8 mouse cellular contexts compared by ENCODE assay signal in the genomic region with DNA sequence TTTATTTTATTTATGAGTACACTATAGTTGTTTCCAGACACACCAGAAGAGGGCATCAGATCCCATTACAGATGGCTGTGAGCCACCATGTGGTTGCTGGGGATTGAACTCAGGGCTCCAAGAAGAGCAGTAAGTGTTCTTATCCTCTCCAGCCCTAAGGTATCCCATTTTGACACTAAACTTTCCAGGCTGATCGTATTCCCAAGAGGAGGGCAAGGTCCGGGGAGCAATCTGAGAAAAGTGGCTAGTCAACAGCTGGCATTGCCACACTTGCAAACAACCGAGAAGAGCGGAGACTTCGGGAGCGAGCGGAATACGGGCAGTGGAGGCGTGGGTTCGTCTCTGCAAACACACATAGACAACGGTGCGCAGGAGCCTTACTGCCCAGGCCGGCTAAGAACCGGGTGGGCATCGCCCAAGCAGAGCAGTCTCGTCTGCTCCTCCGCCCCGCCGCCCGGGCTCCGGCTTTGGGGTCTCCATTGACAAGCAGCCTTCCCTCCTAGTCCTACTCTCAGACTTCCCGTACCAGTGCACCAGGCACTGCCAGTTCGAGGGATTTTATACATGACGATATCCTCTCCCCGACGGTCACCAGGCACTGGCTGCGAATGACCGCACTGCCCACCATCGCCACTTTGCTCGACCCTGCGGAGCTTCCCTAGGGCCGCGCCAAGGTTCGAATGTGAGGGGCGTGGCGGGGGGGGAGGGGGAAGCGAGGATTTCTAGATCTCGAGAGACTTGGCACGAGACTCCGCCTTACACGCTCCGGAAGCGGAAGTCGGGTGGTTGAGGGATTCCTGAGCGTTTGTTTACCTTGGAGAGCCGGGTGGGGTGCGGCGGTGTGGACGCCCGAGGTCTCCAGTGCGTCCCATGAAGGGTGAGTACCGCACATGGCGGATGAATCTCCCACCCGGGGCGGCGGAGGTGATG. TPM values are rescaled to one million over a fixed set of nuclear protein-coding genes. Genes with fewer than 3 reads are reported as not detected.
DNase-seq lines count a peak whose midpoint lies in the region; ATAC-seq lines count a peak whose summit lies in the region.

Gene Ramac, plus strand, starts transcription at position 746 of the 930 bp plus-strand sequence.

- H3K27ac ChIP-seq in brown adipose tissue, adult 24 weeks (replicated peaks; ENCODE audit: low read depth, low read length): peak within 1 kb of the TSS; percentile 38; the same call in 1 of the 2 replicates
- peak within 1 kb of the TSS; percentile 90 for H3K27ac ChIP-seq in heart, embryonic 13.5 days (replicated peaks)
- peak within 1 kb of the TSS; percentile 91 for H3K27ac ChIP-seq in liver, embryonic 13.5 days
- H3K27ac ChIP-seq in stomach, embryonic 16.5 days (ENCODE audit: low read length): peak within 1 kb of the TSS; percentile 78

- H3K4me2 ChIP-seq in heart, embryonic 13.5 days: peak within 1 kb of the TSS; percentile 98
- H3K4me2 ChIP-seq in liver, embryonic 13.5 days: peak within 1 kb of the TSS; percentile 94
- H3K4me2 ChIP-seq in stomach, embryonic 16.5 days (ENCODE audit: low read depth, low read length): peak within 1 kb of the TSS; percentile 82

- WGBS in heart, embryonic 13.5 days: under 1% methylated on average over 56 of the region's 56 CpGs
- under 1% methylated on average over 56 of the region's 56 CpGs for WGBS in liver, embryonic 13.5 days (ENCODE audit: insufficient replicate concordance)
- whole genome bisulfite sequencing in stomach, embryonic 16.5 days: under 1% methylated on average over 56 of the region's 56 CpGs

- no peaks in the 10 kb centered on the region for H3K27me3 ChIP-seq in heart, embryonic 13.5 days (replicated peaks)
- H3K27me3 ChIP-seq in liver, embryonic 13.5 days: no peaks in the 10 kb centered on the region
- no peaks in the 10 kb centered on the region for H3K27me3 ChIP-seq in stomach, embryonic 16.5 days (ENCODE audit: control insufficient read depth, insufficient read depth, low read length)

- peak; percentile 95 for ATAC-seq in heart, embryonic 13.5 days (ENCODE audit: extremely low read depth, insufficient number of reproducible peaks, low FRiP score, low TSS enrichment)
- peak; percentile 94 for ATAC-seq in liver, embryonic 13.5 days (ENCODE audit: low read depth)
- peak; percentile 97 for ATAC-seq in stomach, embryonic 16.5 days (ENCODE audit: insufficient read depth, low FRiP score)

- no peaks in the 10 kb centered on the region for H3K36me3 ChIP-seq in heart, embryonic 13.5 days
- H3K36me3 ChIP-seq in liver, embryonic 13.5 days: no peaks in the 10 kb centered on the region
- H3K36me3 ChIP-seq in stomach, embryonic 16.5 days (ENCODE audit: control insufficient read depth, insufficient read depth, low read length): no peaks in the 10 kb centered on the region

- H3K9me3 ChIP-seq in heart, embryonic 13.5 days: no peaks in the 10 kb centered on the region
- no peaks in the 10 kb centered on the region for H3K9me3 ChIP-seq in liver, embryonic 13.5 days (replicated peaks)
- no peaks in the 10 kb centered on the region for H3K9me3 ChIP-seq in stomach, embryonic 16.5 days (replicated peaks; ENCODE audit: control insufficient read depth, low read length)

- peak within 1 kb of the TSS; percentile 97 for H3K9ac ChIP-seq in heart, embryonic 13.5 days
- peak within 1 kb of the TSS; percentile 92 for H3K9ac ChIP-seq in liver, embryonic 13.5 days
- H3K9ac ChIP-seq in stomach, embryonic 16.5 days (ENCODE audit: low read length): peak within 1 kb of the TSS; percentile 97

- DNase-seq in CD4-positive, CD25-positive, alpha-beta regulatory T cell, adult 2 months (ENCODE audit: low read depth, low spot score): peak; percentile 93
- peak; percentile 34 for DNase-seq in fat pad, adult 2 months (ENCODE audit: extremely low read depth, low read depth, low spot score)
- peak; percentile 96 for DNase-seq in kidney, postnatal 10 days
- DNase-seq in liver, embryonic 13.5 days: peak; percentile 84
- DNase-seq in neural tube, embryonic 10.5 days (ENCODE audit: extremely low spot score, low spot score): peak; percentile 96

- peak within 1 kb of the TSS; percentile 83 for H3K4me3 ChIP-seq in brown adipose tissue, adult 24 weeks (ENCODE audit: insufficient read depth, low read depth, low read length)
- H3K4me3 ChIP-seq in heart, embryonic 13.5 days: peak within 1 kb of the TSS; percentile 100
- H3K4me3 ChIP-seq in liver, embryonic 13.5 days (replicated peaks): peak within 1 kb of the TSS; percentile 99
- peak within 1 kb of the TSS; percentile 99 for H3K4me3 ChIP-seq in stomach, embryonic 16.5 days (replicated peaks; ENCODE audit: low read length)

- peaks cover 2% of the 10 kb centered on the region; the same call in 1 of the 2 replicates for H3K4me1 ChIP-seq in brown adipose tissue, adult 24 weeks (ENCODE audit: control insufficient read depth, insufficient read depth, insufficient read length, low read length)
- peaks cover 24% of the 10 kb centered on the region for H3K4me1 ChIP-seq in heart, embryonic 13.5 days
- H3K4me1 ChIP-seq in liver, embryonic 13.5 days (replicated peaks): peaks cover 33% of the 10 kb centered on the region
- peaks cover 11% of the 10 kb centered on the region for H3K4me1 ChIP-seq in stomach, embryonic 16.5 days (ENCODE audit: control insufficient read depth, insufficient read depth, low read length)

RNA-seq across cellular contexts. Expression of gene Ramac, which starts in this region (rescaled TPM):
- 30.5 and 35.6 TPM in 2 replicates for polyA plus RNA-seq in brown adipose tissue, adult 24 weeks (2012; ENCODE audit: insufficient read depth, insufficient read length, missing spikeins)
- 75.0 and 80.7 TPM in 2 replicates for polyA plus RNA-seq in heart, embryonic 13.5 days (2015; fragmentation: Nextera tagmentation; extraction: Ambion mirVana)
- polyA plus RNA-seq in liver, embryonic 13.5 days (2015; fragmentation: Nextera tagmentation; extraction: Ambion mirVana): 68.9 and 84.2 TPM in 2 replicates
- 134 and 136 TPM in 2 replicates for polyA plus RNA-seq in stomach, embryonic 16.5 days (2015; fragmentation: Nextera tagmentation; extraction: Ambion mirVana)

Comparison
In these comparisons a context has a peak if more than half of its experiments do, and no peak if none do; other contexts are left out.
1. Peak in every context shown above with its lines: DNase-seq, ATAC-seq, H3K4me3 ChIP-seq and H3K27ac ChIP-seq.
2. DNase-seq: peak in every context shown above with its lines; median percentile 96 in kidney, postnatal 10 days; 96 in neural tube, embryonic 10.5 days; 93 in CD4-positive, CD25-positive, alpha-beta regulatory T cell, adult 2 months; 84 in liver, embryonic 13.5 days; 34 in fat pad, adult 2 months.
3. H3K27ac ChIP-seq: peak in every context shown above with its lines; median percentile 91 in liver, embryonic 13.5 days; 90 in heart, embryonic 13.5 days; 78 in stomach, embryonic 16.5 days; 38 in brown adipose tissue, adult 24 weeks.